Mouse (Mus musculus) MEL (cell line): ENCODE measurements around the gene Dlgap1.

Source experiments
- BHLHE40 ChIP-seq: IDR thresholded peaks from 2 replicates; pipeline ENCODE4 v1.6.1; 2012; ENCODE audit warnings: low read depth, mild to moderate bottlenecking, inconsistent platforms, low read length, improper control_type of control experiment, borderline replicate concordance
- CTCF ChIP-seq, 3 experiments: IDR thresholded peaks in 2 of 3; conservative IDR thresholded peaks in 1 of 3; 2 replicates each; pipeline ENCODE4 v1.5.1; 2011 to 2012; ENCODE audit warnings: low read length in 3 of 3, low read depth in 2 of 3, mild to moderate bottlenecking in 2 of 3, improper control_type of control experiment in 1 of 3, inconsistent platforms in 1 of 3, mixed read lengths in 1 of 3, moderate library complexity in 1 of 3; ENCODE audit not compliant: control insufficient read depth in 1 of 3, insufficient read depth in 1 of 3, poor library complexity in 1 of 3, severe bottlenecking in 1 of 3
- GATA1 ChIP-seq: IDR thresholded peaks from 2 replicates; pipeline ENCODE4 v1.6.1; 2011; ENCODE audit warnings: low read depth, low read length, improper control_type of control experiment
- MEF2A ChIP-seq: IDR thresholded peaks from 2 replicates; pipeline ENCODE4 v1.6.1; 2014; ENCODE audit warnings: low read depth, mild to moderate bottlenecking, inconsistent platforms, low read length, improper control_type of control experiment; ENCODE audit not compliant: poor library complexity, insufficient replicate concordance, severe bottlenecking; ENCODE audit errors: extremely low read depth
- NRF1 ChIP-seq: IDR thresholded peaks from 2 replicates; pipeline ENCODE4 v1.6.1; 2014; ENCODE audit warnings: low read depth, mild to moderate bottlenecking, inconsistent platforms, low read length, improper control_type of control experiment, moderate library complexity; ENCODE audit not compliant: poor library complexity, insufficient read depth, severe bottlenecking
- POLR2A ChIP-seq, 2 experiments: IDR thresholded peaks; 2 replicates each; pipeline ENCODE4 v1.6.1; 2011 to 2012; ENCODE audit warnings: low read length in 2 of 2, mild to moderate bottlenecking in 2 of 2, control low read depth in 1 of 2, improper control_type of control experiment in 1 of 2, low read depth in 1 of 2, moderate library complexity in 1 of 2; ENCODE audit not compliant: control insufficient read depth in 1 of 2, insufficient read depth in 1 of 2, poor library complexity in 1 of 2
- ZMIZ1 ChIP-seq: IDR thresholded peaks from 2 replicates; pipeline ENCODE4 v1.6.1; 2012; ENCODE audit warnings: low read depth, mild to moderate bottlenecking, inconsistent platforms, low read length, improper control_type of control experiment, moderate library complexity

DNA sequence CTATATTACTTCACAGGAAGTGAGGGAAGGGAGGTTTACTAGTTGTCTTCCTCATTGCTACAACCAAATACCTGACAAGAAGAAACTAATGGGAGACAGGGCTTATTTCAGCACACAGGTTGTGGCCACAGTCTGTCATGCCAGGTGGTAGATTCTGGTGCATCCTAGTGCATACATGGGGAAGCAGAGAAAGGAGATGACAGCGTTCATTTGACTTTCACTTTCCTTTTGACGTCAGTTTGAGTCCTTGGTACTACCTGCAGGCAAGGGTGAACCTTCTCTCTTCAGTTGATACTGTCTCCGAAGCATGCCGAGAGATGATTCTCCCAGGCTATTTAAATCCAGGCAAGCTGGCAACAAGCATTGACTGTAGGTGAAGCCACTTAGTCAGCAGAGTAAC is 516.8 kb downstream of the Dlgap1 start:
- TF ChIP-seq POLR2A (IDR thresholded peaks at IDR 0.05; ENCODE audit: control insufficient read depth in 1 of 2, insufficient read depth in 1 of 2, low read depth in 1 of 2, low read length in 2 of 2, poor library complexity in 1 of 2) = no peak
- no peak for TF ChIP-seq GATA1
- TF ChIP-seq NRF1 = no peak
- TF ChIP-seq CTCF (IDR thresholded peaks at IDR 0.05 in 2 of 3, conservative IDR thresholded peaks at IDR 0.05 in 1 of 3; ENCODE audit: control insufficient read depth in 1 of 3, insufficient read depth in 1 of 3, low read depth in 2 of 3, low read length in 3 of 3, poor library complexity in 1 of 3, severe bottlenecking in 1 of 3) = no peak
- TF ChIP-seq BHLHE40 = no peak
- no peak for TF ChIP-seq ZMIZ1
- TF ChIP-seq MEF2A = no peak
